Mouse (Mus musculus): Measurements from ENCODE around the gene 9430038I01Rik. TPM values are rescaled to one million over a fixed set of nuclear protein-coding genes. Genes with fewer than 3 reads are reported as not detected.

The 9430038I01Rik gene
- polyA plus RNA-seq, 1 experiment from 2014 or later: 14.1 TPM

DNA sequence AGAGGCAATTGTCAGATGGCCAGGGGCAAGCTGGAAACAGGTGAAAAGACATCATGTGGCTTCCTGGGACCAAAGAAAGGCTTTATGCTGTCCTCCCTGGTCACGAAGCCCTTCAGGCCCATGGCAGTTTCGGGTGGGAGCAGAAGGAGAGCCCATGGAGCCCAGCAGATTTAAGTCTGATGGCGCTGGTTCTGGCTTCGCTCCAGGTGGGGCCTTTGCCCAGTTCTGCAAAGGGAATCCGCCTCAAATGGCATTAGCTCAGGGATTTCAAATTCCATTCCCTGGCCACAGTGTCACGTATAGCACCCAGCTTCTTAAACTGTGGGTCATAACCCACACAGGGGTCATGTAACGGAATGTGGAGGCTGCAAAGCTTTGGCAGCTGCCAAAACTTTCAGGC, 63.7 kb downstream of the 9430038I01Rik start:
- Histone ChIP-seq H3K27ac (no peak overlapping the region), H3K9me3 (no peaks in the 10 kb centered on the region), H3K9ac (no peak overlapping the region), H3K27me3 (no peaks in the 10 kb centered on the region), H3K4me3 (no peak overlapping the region), H3K36me3 (no peaks in the 10 kb centered on the region), H3K4me2 (no peak overlapping the region), H3K4me1 (replicated peaks) (no peaks in the 10 kb centered on the region)
- ATAC-seq (ENCODE audit: low FRiP score): no peak
- 82% methylated on average over 7 of the region's 7 CpGs for WGBS

DNA sequence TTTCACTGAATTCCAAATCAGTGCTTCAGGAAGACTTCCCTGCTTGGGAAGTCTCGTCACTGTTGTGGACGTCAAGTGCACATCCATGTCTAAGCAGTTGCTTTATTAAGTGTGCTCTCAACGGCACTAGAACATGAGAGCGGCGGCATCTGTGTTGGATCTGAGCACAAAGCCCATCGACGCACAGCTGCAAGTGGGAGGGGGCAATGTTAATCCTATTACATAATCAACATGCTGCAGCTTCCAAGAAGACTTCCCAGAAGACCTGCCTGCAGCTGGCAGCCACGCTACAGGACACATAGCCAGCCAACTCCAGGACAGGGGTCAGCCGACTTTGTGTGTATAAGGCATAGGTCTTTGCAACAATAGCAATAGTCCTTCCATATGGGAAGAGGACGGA, 64.5 kb downstream of the 9430038I01Rik start:
- Histone ChIP-seq H3K4me1 (replicated peaks) (no peaks in the 10 kb centered on the region), H3K9me3 (no peaks in the 10 kb centered on the region), H3K27me3 (no peaks in the 10 kb centered on the region), H3K4me3 (no peak overlapping the region), H3K27ac (no peak overlapping the region), H3K4me2 (no peak overlapping the region), H3K9ac (no peak overlapping the region), H3K36me3 (no peaks in the 10 kb centered on the region)
- ATAC-seq (ENCODE audit: low FRiP score): no peak
- 76% methylated on average over 10 of the region's 10 CpGs for WGBS

DNA sequence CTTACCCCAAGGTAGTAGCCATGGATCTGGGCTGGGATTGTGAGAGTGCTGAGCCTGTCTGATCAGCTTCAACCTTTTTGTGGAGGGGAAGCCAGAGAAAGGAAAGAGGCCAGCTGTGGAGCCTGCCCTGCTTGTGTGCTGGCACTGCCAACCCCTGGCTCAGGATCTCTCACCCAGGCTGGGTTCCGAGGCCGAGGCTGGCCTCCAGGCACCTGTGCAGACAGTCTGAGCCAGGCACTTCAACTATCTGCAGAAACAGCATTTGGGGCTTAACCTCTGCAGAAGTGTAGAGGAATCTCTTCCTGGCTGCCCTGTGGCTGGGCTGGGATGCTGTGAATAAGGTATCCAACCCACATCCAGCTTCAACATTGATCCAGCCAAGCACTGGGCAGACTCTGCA, 76.6 kb downstream of the 9430038I01Rik start:
- H3K27ac ChIP-seq: no peak overlapping the region
- H3K4me1 ChIP-seq (replicated peaks): no peaks in the 10 kb centered on the region
- H3K4me2 ChIP-seq: no peak overlapping the region
- ATAC-seq (ENCODE audit: low FRiP score): no peak
- 100% methylated on average over 2 of the region's 2 CpGs for WGBS
- H3K36me3 ChIP-seq: no peaks in the 10 kb centered on the region
- H3K9ac ChIP-seq: no peak overlapping the region
- no peak overlapping the region for H3K4me3 ChIP-seq
- H3K27me3 ChIP-seq: peaks cover 19% of the 10 kb centered on the region
- no peaks in the 10 kb centered on the region for H3K9me3 ChIP-seq

Other genes with a start within 250 kb of the 9430038I01Rik start
- 22.2 and 27.7 TPM in 2 replicates for gene Ebf3, start 96.3 kb downstream of the 9430038I01Rik start, polyA plus RNA-seq (2015; fragmentation: Nextera tagmentation; extraction: Ambion mirVana)
- gene Glrx3, start 26.9 kb upstream of the 9430038I01Rik start, polyA plus RNA-seq (2015; fragmentation: Nextera tagmentation; extraction: Ambion mirVana): 275 and 301 TPM in 2 replicates